Mouse (Mus musculus): ENCODE measurements at regions not wholly inside any gene's neighbourhood (a gene's known extent, or its start where the extent isn't known, plus 50 kb on each side); places are given as distances from the start of the nearest gene placed in this dataset.
A peak's percentile ranks its signal among the peaks of the same experiment; 100 is the strongest.
"Not testable (repeated sequence)": the region's sequence is repeated elsewhere in the genome, so short reads cannot be mapped to it uniquely, and the experiment has no call there.

- DNase-seq = no peak
Measured at GRCm38 (mm10) chr2:84042793-84043192, 52.4 kb downstream of the Gm13691 start.

GRCm38 (mm10) chr2:84048398-84049140 is 58.2 kb downstream of the Gm13691 start:
- DNase-seq = no peak

- no peak for DNase-seq
Measured at GRCm38 (mm10) chr2:84051883-84052331, 61.6 kb downstream of the Gm13691 start.

- DNase-seq = peak; percentile 51
Measured at GRCm38 (mm10) chr2:84059246-84059645, 68.9 kb downstream of the Gm13691 start.

- DNase-seq = no peak
Measured at GRCm38 (mm10) chr2:84061221-84061620, 70.9 kb downstream of the Gm13691 start.

- no peak for DNase-seq
Measured at GRCm38 (mm10) chr2:84064371-84064770, 74.0 kb downstream of the Gm13691 start.

- DNase-seq = no peak
Measured at GRCm38 (mm10) chr2:84065061-84065460, 74.7 kb downstream of the Gm13691 start.

GRCm38 (mm10) chr2:84065749-84066148 is 75.4 kb downstream of the Gm13691 start:
- no peak for DNase-seq

- DNase-seq = no peak
Measured at GRCm38 (mm10) chr2:84066151-84066693, 75.9 kb downstream of the Gm13691 start.

- no peak for DNase-seq
Measured at GRCm38 (mm10) chr2:84066785-84067526, 76.6 kb downstream of the Gm13691 start.

GRCm38 (mm10) chr2:84068617-84069016 is 78.3 kb downstream of the Gm13691 start:
- no peak for DNase-seq

GRCm38 (mm10) chr2:84069411-84069810 is 79.1 kb downstream of the Gm13691 start:
- not testable (repeated sequence) for DNase-seq

GRCm38 (mm10) chr2:84072881-84073583 is 82.7 kb downstream of the Gm13691 start:
- DNase-seq = no peak

GRCm38 (mm10) chr2:84075944-84076343 is 85.6 kb downstream of the Gm13691 start:
- no peak for DNase-seq

GRCm38 (mm10) chr2:84079284-84079683 is 88.9 kb downstream of the Gm13691 start:
- no peak for DNase-seq

- no peak for DNase-seq
Measured at GRCm38 (mm10) chr2:84080228-84080627, 89.9 kb downstream of the Gm13691 start.

GRCm38 (mm10) chr2:84094751-84095150 is 104.4 kb downstream of the Gm13691 start:
- no peak for DNase-seq

- DNase-seq = no peak
Measured at GRCm38 (mm10) chr2:84098746-84099145, 108.4 kb downstream of the Gm13691 start.

GRCm38 (mm10) chr2:84113562-84113961 is 123.2 kb downstream of the Gm13691 start:
- DNase-seq = no peak

- DNase-seq = no peak
Measured at GRCm38 (mm10) chr2:84119839-84120238, 129.5 kb downstream of the Gm13691 start.

- DNase-seq = no peak
Measured at GRCm38 (mm10) chr2:84127586-84127985, 137.2 kb downstream of the Gm13691 start.

- no peak for DNase-seq
Measured at GRCm38 (mm10) chr2:84161742-84162141, 171.4 kb downstream of the Gm13691 start.

- DNase-seq = no peak
Measured at GRCm38 (mm10) chr2:84173450-84173849, 183.1 kb downstream of the Gm13691 start.

Data from thymus, postnatal 4 days (tissue).